Mouse (Mus musculus) limb, embryonic 12.5 days (tissue): ENCODE results near the gene Cela2a. TPM values are rescaled to one million over a fixed set of nuclear protein-coding genes. Genes with fewer than 3 reads are reported as not detected.

ENCODE experiments used
- ATAC-seq: fragments of 200-750 bp; cut with Nextera tagmentation; 2 replicates; pipeline ENCODE4 v1.8.0; 2017; ENCODE audit warnings: low read depth, moderate TSS enrichment; ENCODE audit not compliant: insufficient number of reproducible peaks, insufficient read depth, low FRiP score, low TSS enrichment
- H3K27ac ChIP-seq: fragments of 300-500 bp; sonication (generic); 2 replicates; pipeline ENCODE4 v1.5.1; 2016; ENCODE audit warnings: mild to moderate bottlenecking, moderate library complexity
- H3K27me3 ChIP-seq: fragments of 300-500 bp; sonication (generic); 2 replicates; pipeline ENCODE4 v1.6.1; 2016; ENCODE audit warnings: mild to moderate bottlenecking, moderate library complexity
- H3K36me3 ChIP-seq: fragments of 300-500 bp; sonication (generic); 2 replicates; pipeline ENCODE4 v1.6.1; 2016; ENCODE audit warnings: mild to moderate bottlenecking, moderate library complexity
- H3K4me1 ChIP-seq: fragments of 300-500 bp; sonication (generic); replicated peaks from 2 replicates; pipeline ENCODE4 v1.6.1; 2016
- H3K4me2 ChIP-seq: fragments of 300-500 bp; sonication (generic); 2 replicates; pipeline ENCODE4 v1.6.1; 2016; ENCODE audit warnings: mild to moderate bottlenecking, moderate library complexity
- H3K4me3 ChIP-seq: fragments of 300-500 bp; sonication (generic); replicated peaks from 2 replicates; pipeline ENCODE4 v1.5.1; 2016; ENCODE audit warnings: mild to moderate bottlenecking
- H3K9ac ChIP-seq: fragments of 300-500 bp; sonication (generic); replicated peaks from 2 replicates; pipeline ENCODE4 v1.6.1; 2016; ENCODE audit warnings: mild to moderate bottlenecking, moderate library complexity
- H3K9me3 ChIP-seq: fragments of 300-500 bp; sonication (generic); 2 replicates; pipeline ENCODE4 v1.6.1; 2016; ENCODE audit warnings: mild to moderate bottlenecking, moderate library complexity
- WGBS: fragments of 180-500 bp; shearing (Covaris S2); methylation state at CpG from one replicate; pipeline ENCODE4 v1.1.7; 2016; 5-methylcytosine and 5-hydroxymethylcytosine counted together
- polyA plus RNA-seq: library from polyadenylated mRNA; unstranded; fragments of >200 nt; fragmentation: Nextera tagmentation; extraction: Ambion mirVana; gene quantifications from 2 replicates; pipeline ENCODE4 v1.2.1, GENCODE M21; 2016

The Cela2a gene
- polyA plus RNA-seq, 1 experiment from 2014 or later, result not detected

- H3K4me2 ChIP-seq, result no peak overlapping the region
- peaks cover 14% of the 10 kb centered on the region; the same call in 1 of the 2 replicates for H3K36me3 ChIP-seq
- H3K4me1 ChIP-seq, result 0 out of 2 replicates have a peak, but pooled peaks cover 4% of the 10 kb centered on the region
- H3K9ac ChIP-seq, result no peak overlapping the region
- WGBS, result 95% methylated on average over 7 of the region's 7 CpGs
- no peak overlapping the region for H3K4me3 ChIP-seq
- ATAC-seq, result no peak
- H3K27me3 ChIP-seq, result no peaks in the 10 kb centered on the region
- H3K9me3 ChIP-seq, result no peaks in the 10 kb centered on the region
- no peak overlapping the region for H3K27ac ChIP-seq
Observed at GRCm38 (mm10) chr4:141819316-141819715, 6.6 kb downstream of the Cela2a start.

- Histone ChIP-seq H3K36me3 (peaks cover 19% of the 10 kb centered on the region; the same call in 1 of the 2 replicates), H3K4me3 (no peak overlapping the region), H3K9me3 (no peaks in the 10 kb centered on the region), H3K9ac (no peak overlapping the region), H3K27me3 (no peaks in the 10 kb centered on the region), H3K4me2 (no peak overlapping the region), H3K27ac (no peak overlapping the region), H3K4me1 (0 out of 2 replicates have a peak, but pooled peaks cover 4% of the 10 kb centered on the region)
- no peak for ATAC-seq
- 87% methylated on average over 13 of the region's 13 CpGs for WGBS
Observed at GRCm38 (mm10) chr4:141818861-141819260, 7.1 kb downstream of the Cela2a start.

GRCm38 (mm10) chr4:141817706-141818105 lies 8.3 kb downstream of the Cela2a start:
- Histone ChIP-seq H3K9me3 (no peaks in the 10 kb centered on the region), H3K27ac (no peak overlapping the region), H3K4me3 (no peak overlapping the region), H3K4me1 (0 out of 2 replicates have a peak, but pooled peaks cover 4% of the 10 kb centered on the region), H3K27me3 (no peaks in the 10 kb centered on the region), H3K36me3 (peaks cover 30% of the 10 kb centered on the region), H3K9ac (no peak overlapping the region), H3K4me2 (no peak overlapping the region)
- 77% methylated on average over 10 of the region's 10 CpGs for WGBS
- ATAC-seq, result no peak

GRCm38 (mm10) chr4:141816776-141817655 lies 8.9 kb downstream of the Cela2a start:
- Histone ChIP-seq H3K9ac (no peak overlapping the region), H3K27me3 (no peaks in the 10 kb centered on the region), H3K36me3 (peaks cover 37% of the 10 kb centered on the region), H3K4me3 (no peak overlapping the region), H3K9me3 (no peaks in the 10 kb centered on the region), H3K27ac (no peak overlapping the region), H3K4me1 (0 out of 2 replicates have a peak, but pooled peaks cover 4% of the 10 kb centered on the region), H3K4me2 (no peak overlapping the region)
- ATAC-seq, result no peak
- WGBS, result 73% methylated on average over 14 of the region's 14 CpGs

GRCm38 (mm10) chr4:141816267-141816666 lies 9.7 kb downstream of the Cela2a start:
- H3K4me3 ChIP-seq, result no peak overlapping the region
- no peak overlapping the region for H3K4me2 ChIP-seq
- H3K9me3 ChIP-seq, result no peaks in the 10 kb centered on the region
- no peak overlapping the region for H3K9ac ChIP-seq
- no peak for ATAC-seq
- no peaks in the 10 kb centered on the region for H3K27me3 ChIP-seq
- 88% methylated on average over 7 of the region's 7 CpGs for WGBS
- 0 out of 2 replicates have a peak, but pooled peaks cover 4% of the 10 kb centered on the region for H3K4me1 ChIP-seq
- no peak overlapping the region for H3K27ac ChIP-seq
- H3K36me3 ChIP-seq, result peaks cover 45% of the 10 kb centered on the region

- H3K4me1 ChIP-seq, result no peaks in the 10 kb centered on the region
- H3K27ac ChIP-seq, result no peak overlapping the region
- peaks cover 93% of the 10 kb centered on the region for H3K36me3 ChIP-seq
- no peaks in the 10 kb centered on the region for H3K9me3 ChIP-seq
- no peaks in the 10 kb centered on the region for H3K27me3 ChIP-seq
- 97% methylated on average over 7 of the region's 7 CpGs for WGBS
- no peak overlapping the region for H3K4me3 ChIP-seq
- no peak for ATAC-seq
- no peak overlapping the region for H3K4me2 ChIP-seq
- H3K9ac ChIP-seq, result no peak overlapping the region
Observed at GRCm38 (mm10) chr4:141811375-141811774, 14.6 kb downstream of the Cela2a start.

- ATAC-seq, result no peak
- H3K4me3 ChIP-seq, result no peak overlapping the region
- no peak overlapping the region for H3K4me2 ChIP-seq
- H3K4me1 ChIP-seq, result no peaks in the 10 kb centered on the region
- 93% methylated on average over 2 of the region's 2 CpGs for WGBS
- no peak overlapping the region for H3K9ac ChIP-seq
- H3K9me3 ChIP-seq, result no peaks in the 10 kb centered on the region
- peaks cover 94% of the 10 kb centered on the region for H3K36me3 ChIP-seq
- no peaks in the 10 kb centered on the region for H3K27me3 ChIP-seq
- no peak overlapping the region for H3K27ac ChIP-seq
Observed at GRCm38 (mm10) chr4:141810975-141811374, 15.0 kb downstream of the Cela2a start.

GRCm38 (mm10) chr4:141809850-141810464 lies 16.0 kb downstream of the Cela2a start:
- Histone ChIP-seq H3K27ac (no peak overlapping the region), H3K9ac (no peak overlapping the region), H3K27me3 (no peaks in the 10 kb centered on the region), H3K4me2 (no peak overlapping the region), H3K9me3 (no peaks in the 10 kb centered on the region), H3K4me1 (no peaks in the 10 kb centered on the region), H3K36me3 (peaks cover 96% of the 10 kb centered on the region), H3K4me3 (no peak overlapping the region)
- no peak for ATAC-seq
- 79% methylated on average over 8 of the region's 8 CpGs for WGBS

- H3K9ac ChIP-seq, result no peak overlapping the region
- no peaks in the 10 kb centered on the region for H3K9me3 ChIP-seq
- 91% methylated on average over 8 of the region's 8 CpGs for WGBS
- no peaks in the 10 kb centered on the region for H3K4me1 ChIP-seq
- no peak overlapping the region for H3K27ac ChIP-seq
- no peak overlapping the region for H3K4me3 ChIP-seq
- ATAC-seq, result no peak
- H3K4me2 ChIP-seq, result no peak overlapping the region
- H3K36me3 ChIP-seq, result peaks cover 81% of the 10 kb centered on the region
- no peaks in the 10 kb centered on the region for H3K27me3 ChIP-seq
Observed at GRCm38 (mm10) chr4:141805886-141806285, 20.1 kb downstream of the Cela2a start.

- H3K4me1 ChIP-seq, result no peaks in the 10 kb centered on the region
- H3K9me3 ChIP-seq, result no peaks in the 10 kb centered on the region
- no peak overlapping the region for H3K4me2 ChIP-seq
- WGBS, result 90% methylated on average over 4 of the region's 4 CpGs
- no peak overlapping the region for H3K4me3 ChIP-seq
- no peaks in the 10 kb centered on the region for H3K27me3 ChIP-seq
- peaks cover 64% of the 10 kb centered on the region for H3K36me3 ChIP-seq
- no peak for ATAC-seq
- no peak overlapping the region for H3K27ac ChIP-seq
- no peak overlapping the region for H3K9ac ChIP-seq
Observed at GRCm38 (mm10) chr4:141804105-141804504, 21.9 kb downstream of the Cela2a start.

- Histone ChIP-seq H3K4me1 (peaks cover 5% of the 10 kb centered on the region; the same call in 1 of the 2 replicates), H3K4me3 (no peak overlapping the region), H3K27me3 (no peaks in the 10 kb centered on the region), H3K9me3 (no peaks in the 10 kb centered on the region), H3K36me3 (peaks cover 22% of the 10 kb centered on the region), H3K4me2 (no peak overlapping the region), H3K9ac (no peak overlapping the region), H3K27ac (no peak overlapping the region)
- ATAC-seq, result no peak
- WGBS, result 91% methylated on average over 5 of the region's 5 CpGs
Observed at GRCm38 (mm10) chr4:141797545-141797944, 28.4 kb downstream of the Cela2a start.
